Mouse (Mus musculus): Measurements from ENCODE around the gene Fcer1g. TPM values are rescaled to one million over a fixed set of nuclear protein-coding genes. Genes with fewer than 3 reads are reported as not detected.

Fcer1g gene
- polyA plus RNA-seq, 1 experiment from 2014 or later, result 22.0 TPM

- Histone ChIP-seq H3K9me3 (no peaks in the 10 kb centered on the region), H3K4me1 (peaks cover 30% of the 10 kb centered on the region), H3K4me3 (no peak overlapping the region), H3K36me3 (peaks cover 60% of the 10 kb centered on the region), H3K9ac (replicated peaks) (no peak overlapping the region), H3K4me2 (replicated peaks) (no peak overlapping the region), H3K27me3 (no peaks in the 10 kb centered on the region), H3K27ac (replicated peaks) (no peak overlapping the region)
- no peak for ATAC-seq (replicated peaks)
- 91% methylated on average over 14 of the region's 14 CpGs for WGBS
These were observed 42.1 kb upstream of the Fcer1g start for GRCm38 (mm10) chr1:171276110-171276748.

GRCm38 (mm10) chr1:171275144-171275734, 41.1 kb upstream of the Fcer1g start:
- H3K27me3 ChIP-seq, result no peaks in the 10 kb centered on the region
- H3K9ac ChIP-seq (replicated peaks), result no peak overlapping the region
- H3K36me3 ChIP-seq, result peaks cover 60% of the 10 kb centered on the region
- no peak overlapping the region for H3K27ac ChIP-seq (replicated peaks)
- H3K4me3 ChIP-seq, result no peak overlapping the region
- H3K9me3 ChIP-seq, result no peaks in the 10 kb centered on the region
- no peak for ATAC-seq (replicated peaks)
- H3K4me2 ChIP-seq (replicated peaks), result no peak overlapping the region
- 68% methylated on average over 11 of the region's 11 CpGs for WGBS
- H3K4me1 ChIP-seq, result peaks cover 31% of the 10 kb centered on the region

- peaks cover 60% of the 10 kb centered on the region for H3K36me3 ChIP-seq
- no peak overlapping the region for H3K27ac ChIP-seq (replicated peaks)
- no peaks in the 10 kb centered on the region for H3K9me3 ChIP-seq
- no peak overlapping the region for H3K9ac ChIP-seq (replicated peaks)
- no peak overlapping the region for H3K4me2 ChIP-seq (replicated peaks)
- H3K27me3 ChIP-seq, result no peaks in the 10 kb centered on the region
- peaks cover 28% of the 10 kb centered on the region for H3K4me1 ChIP-seq
- no peak overlapping the region for H3K4me3 ChIP-seq
- ATAC-seq (replicated peaks), result no peak
- WGBS, result 91% methylated on average over 12 of the region's 12 CpGs
These were observed 40.0 kb upstream of the Fcer1g start for GRCm38 (mm10) chr1:171274171-171274570.

- 89% methylated on average over 3 of the region's 3 CpGs for WGBS
- no peak for ATAC-seq (replicated peaks)
These were observed 37.9 kb upstream of the Fcer1g start for GRCm38 (mm10) chr1:171272086-171272485.

GRCm38 (mm10) chr1:171271622-171272021, 37.5 kb upstream of the Fcer1g start:
- Histone ChIP-seq H3K4me1 (peaks cover 28% of the 10 kb centered on the region), H3K36me3 (peaks cover 43% of the 10 kb centered on the region), H3K27ac (replicated peaks) (no peak overlapping the region), H3K27me3 (no peaks in the 10 kb centered on the region), H3K9ac (replicated peaks) (no peak overlapping the region), H3K4me3 (no peak overlapping the region), H3K9me3 (no peaks in the 10 kb centered on the region), H3K4me2 (replicated peaks) (no peak overlapping the region)
- WGBS, result 69% methylated on average over 10 of the region's 10 CpGs
- ATAC-seq (replicated peaks), result no peak

More at GRCm38 (mm10) chr1:171272086-171272485, 37.9 kb upstream of the Fcer1g start:
- no peaks in the 10 kb centered on the region for H3K27me3 ChIP-seq
- peaks cover 47% of the 10 kb centered on the region for H3K36me3 ChIP-seq
- no peak overlapping the region for H3K27ac ChIP-seq (replicated peaks)
- no peak overlapping the region for H3K9ac ChIP-seq (replicated peaks)
- no peak overlapping the region for H3K4me3 ChIP-seq
- H3K9me3 ChIP-seq, result no peaks in the 10 kb centered on the region
- H3K4me1 ChIP-seq, result peaks cover 28% of the 10 kb centered on the region
- no peak overlapping the region for H3K4me2 ChIP-seq (replicated peaks)

GRCm38 (mm10) chr1:171271196-171271595, 37.0 kb upstream of the Fcer1g start:
- Histone ChIP-seq H3K27ac (replicated peaks) (no peak overlapping the region), H3K36me3 (peaks cover 38% of the 10 kb centered on the region), H3K4me1 (peaks cover 28% of the 10 kb centered on the region), H3K4me2 (replicated peaks) (peak overlapping the region; percentile 89), H3K4me3 (peak overlapping the region; percentile 87), H3K9me3 (no peaks in the 10 kb centered on the region), H3K9ac (replicated peaks) (peak overlapping the region; percentile 76), H3K27me3 (no peaks in the 10 kb centered on the region)
- 56% methylated on average over 9 of the region's 9 CpGs for WGBS
- ATAC-seq (replicated peaks), result no peak

- H3K4me1 ChIP-seq, result peaks cover 28% of the 10 kb centered on the region
- WGBS, result 1% methylated on average over 19 of the region's 19 CpGs
- H3K4me3 ChIP-seq, result peak overlapping the region; percentile 87
- H3K27me3 ChIP-seq, result no peaks in the 10 kb centered on the region
- no peaks in the 10 kb centered on the region for H3K9me3 ChIP-seq
- peaks cover 32% of the 10 kb centered on the region for H3K36me3 ChIP-seq
- peak overlapping the region; percentile 89 for H3K4me2 ChIP-seq (replicated peaks)
- peak overlapping the region; percentile 59; the same call in 1 of the 2 replicates for H3K27ac ChIP-seq (replicated peaks)
- peak overlapping the region; percentile 76 for H3K9ac ChIP-seq (replicated peaks)
- peak; percentile 69 for ATAC-seq (replicated peaks)
These were observed 36.4 kb upstream of the Fcer1g start for GRCm38 (mm10) chr1:171270573-171270900.

- ATAC-seq (replicated peaks), result peak; percentile 95
- peak within 1 kb of the TSS; percentile 76 for H3K9ac ChIP-seq (replicated peaks)
- peak within 1 kb of the TSS; percentile 59 for H3K27ac ChIP-seq (replicated peaks)
- peak within 1 kb of the TSS; percentile 89 for H3K4me2 ChIP-seq (replicated peaks)
- H3K9me3 ChIP-seq, result no peaks in the 10 kb centered on the region
- peak within 1 kb of the TSS; percentile 87 for H3K4me3 ChIP-seq
- WGBS, result 3% methylated on average over 36 of the region's 36 CpGs
- H3K36me3 ChIP-seq, result peaks cover 27% of the 10 kb centered on the region
- H3K27me3 ChIP-seq, result no peaks in the 10 kb centered on the region
- peaks cover 28% of the 10 kb centered on the region for H3K4me1 ChIP-seq
These were observed 35.8 kb upstream of the Fcer1g start, which contains the start of gene B4galt3 for GRCm38 (mm10) chr1:171269848-171270572. B4galt3 (plus strand) TSS chr1:171270328.

GRCm38 (mm10) chr1:171268341-171268740, 34.2 kb upstream of the Fcer1g start:
- Histone ChIP-seq H3K27me3 (no peaks in the 10 kb centered on the region), H3K4me2 (replicated peaks) (no peak overlapping the region), H3K36me3 (peaks cover 10% of the 10 kb centered on the region), H3K4me1 (peaks cover 34% of the 10 kb centered on the region), H3K27ac (replicated peaks) (no peak overlapping the region), H3K9ac (replicated peaks) (no peak overlapping the region), H3K4me3 (no peak overlapping the region), H3K9me3 (no peaks in the 10 kb centered on the region)
- ATAC-seq (replicated peaks), result no peak
- WGBS, result 51% methylated on average over 1 of the region's 1 CpGs

- Histone ChIP-seq H3K36me3 (no peaks in the 10 kb centered on the region), H3K27ac (replicated peaks) (no peak overlapping the region), H3K4me2 (replicated peaks) (no peak overlapping the region), H3K27me3 (no peaks in the 10 kb centered on the region), H3K9me3 (no peaks in the 10 kb centered on the region), H3K4me3 (no peak overlapping the region), H3K9ac (replicated peaks) (no peak overlapping the region), H3K4me1 (peaks cover 31% of the 10 kb centered on the region)
- ATAC-seq (replicated peaks), result no peak
- WGBS, result 83% methylated on average over 4 of the region's 4 CpGs
These were observed 32.0 kb upstream of the Fcer1g start for GRCm38 (mm10) chr1:171265971-171266744.

GRCm38 (mm10) chr1:171263666-171264461, 29.7 kb upstream of the Fcer1g start:
- no peak for ATAC-seq (replicated peaks)

More at GRCm38 (mm10) chr1:171263666-171264461, 29.7 kb upstream of the Fcer1g start:
- H3K4me3 ChIP-seq, result no peak overlapping the region
- H3K9me3 ChIP-seq, result no peaks in the 10 kb centered on the region
- H3K4me1 ChIP-seq, result peaks cover 18% of the 10 kb centered on the region
- H3K4me2 ChIP-seq (replicated peaks), result peak overlapping the region; percentile 50
- no peaks in the 10 kb centered on the region for H3K36me3 ChIP-seq
- peak overlapping the region; percentile 94 for H3K27ac ChIP-seq (replicated peaks)
- no peaks in the 10 kb centered on the region for H3K27me3 ChIP-seq
- H3K9ac ChIP-seq (replicated peaks), result 0 out of 2 replicates have a peak overlapping the region, but pooled peaks have one; percentile 10
- WGBS, result 65% methylated on average over 3 of the region's 3 CpGs
